Mouse (Mus musculus) bone marrow, adult 2 months (tissue): ENCODE results near the gene Ifih1. TPM values are rescaled to one million over a fixed set of nuclear protein-coding genes. Genes with fewer than 3 reads are reported as not detected.

Source experiments
- H3K27ac ChIP-seq: fragments of 200-500 bp; 2 replicates; pipeline ENCODE4 v1.5.1; 2012; ENCODE audit warnings: low read depth, mild to moderate bottlenecking, control low read depth, inconsistent platforms, low read length; ENCODE audit not compliant: control insufficient read depth, poor library complexity, insufficient read depth
- H3K4me1 ChIP-seq: fragments of 200-500 bp; 2 replicates; pipeline ENCODE4 v1.6.1; 2011; ENCODE audit warnings: low read length; ENCODE audit not compliant: control insufficient read depth, insufficient read depth
- H3K4me3 ChIP-seq: fragments of 200-500 bp; replicated peaks from 2 replicates; pipeline ENCODE3; 2011; ENCODE audit warnings: mild to moderate bottlenecking, low read depth, low read length, control low read depth; ENCODE audit not compliant: control insufficient read depth
- CTCF ChIP-seq: fragments of 200-500 bp; IDR thresholded peaks from 2 replicates; pipeline ENCODE4 v1.5.1; 2011; ENCODE audit warnings: low read length, control low read depth; ENCODE audit not compliant: control insufficient read depth, insufficient read depth
- POLR2A ChIP-seq: fragments of 200-500 bp; IDR thresholded peaks from 2 replicates; pipeline ENCODE4 v1.6.1; 2011; ENCODE audit warnings: low read depth, mild to moderate bottlenecking, control low read depth, low read length, borderline replicate concordance; ENCODE audit not compliant: control insufficient read depth
- WGBS: fragments of 180-500 bp; shearing (Covaris S2); methylation state at CpG from one replicate; pipeline ENCODE4 v1.1.7; 2018; 5-methylcytosine and 5-hydroxymethylcytosine counted together
- polyA plus RNA-seq: library from polyadenylated mRNA; stranded (reverse); fragments of >200 nt; gene quantifications from 2 replicates; pipeline ENCODE4 v1.2.4, GENCODE M21; 2011; ENCODE audit warnings: low replicate concordance; ENCODE audit not compliant: missing spikeins, insufficient read depth, insufficient read length

The Ifih1 gene
- polyA plus RNA-seq, 1 experiment, result 8.2 TPM

GRCm38 (mm10) chr2:62585769-62586168 lies 60.3 kb downstream of the Ifih1 start:
- Histone ChIP-seq H3K4me3 (no peak overlapping the region), H3K4me1 (no peaks in the 10 kb centered on the region), H3K27ac (no peak overlapping the region)
- TF ChIP-seq POLR2A (no peak), CTCF (no peak)
- WGBS, result 35% methylated on average over 5 of the region's 5 CpGs

- TF ChIP-seq CTCF (no peak), POLR2A (no peak)
- 2% methylated on average over 3 of the region's 3 CpGs for WGBS
- Histone ChIP-seq H3K4me1 (no peaks in the 10 kb centered on the region), H3K27ac (no peak overlapping the region), H3K4me3 (no peak overlapping the region)
Measured at GRCm38 (mm10) chr2:62574962-62575361, 71.1 kb downstream of the Ifih1 start.

GRCm38 (mm10) chr2:62574250-62574649 lies 71.8 kb downstream of the Ifih1 start:
- Histone ChIP-seq H3K4me3 (no peak overlapping the region), H3K27ac (no peak overlapping the region), H3K4me1 (no peaks in the 10 kb centered on the region)
- 49% methylated on average over 7 of the region's 7 CpGs for WGBS
- TF ChIP-seq POLR2A, result no peak
- no peak for TF ChIP-seq CTCF

- TF ChIP-seq CTCF (no peak), POLR2A (no peak)
- Histone ChIP-seq H3K4me1 (no peaks in the 10 kb centered on the region), H3K27ac (no peak within 1 kb of the TSS), H3K4me3 (no peak within 1 kb of the TSS)
- WGBS, result 72% methylated on average over 12 of the region's 12 CpGs
Measured at GRCm38 (mm10) chr2:62573753-62574159, 72.3 kb downstream of the Ifih1 start, which contains the start of gene Fap. TSS of gene Fap (minus strand) at chr2:62574075.

- Histone ChIP-seq H3K4me1 (no peaks in the 10 kb centered on the region), H3K4me3 (no peak overlapping the region), H3K27ac (no peak overlapping the region)
- WGBS, result 67% methylated on average over 10 of the region's 10 CpGs
- TF ChIP-seq CTCF (no peak), POLR2A (no peak)
Measured at GRCm38 (mm10) chr2:62573099-62573752, 72.8 kb downstream of the Ifih1 start.

- Histone ChIP-seq H3K27ac (no peak overlapping the region), H3K4me1 (no peaks in the 10 kb centered on the region), H3K4me3 (no peak overlapping the region)
- 67% methylated on average over 1 of the region's 1 CpGs for WGBS
- no peak for TF ChIP-seq POLR2A
- TF ChIP-seq CTCF, result no peak
Measured at GRCm38 (mm10) chr2:62564687-62565086, 81.4 kb downstream of the Ifih1 start.

GRCm38 (mm10) chr2:62562661-62563485 lies 83.2 kb downstream of the Ifih1 start:
- no peak overlapping the region for H3K27ac ChIP-seq
- H3K4me3 ChIP-seq, result no peak overlapping the region
- no peaks in the 10 kb centered on the region for H3K4me1 ChIP-seq
- 65% methylated on average over 5 of the region's 5 CpGs for WGBS
- TF ChIP-seq CTCF, result no peak
- no peak for TF ChIP-seq POLR2A

GRCm38 (mm10) chr2:62557417-62557816 lies 88.6 kb downstream of the Ifih1 start:
- H3K4me1 ChIP-seq, result no peaks in the 10 kb centered on the region
- WGBS, result 80% methylated on average over 2 of the region's 2 CpGs
- no peak overlapping the region for H3K27ac ChIP-seq
- TF ChIP-seq CTCF (no peak), POLR2A (no peak)
- no peak overlapping the region for H3K4me3 ChIP-seq
